8 mouse cellular contexts compared by ENCODE assay signal in the genomic region with DNA sequence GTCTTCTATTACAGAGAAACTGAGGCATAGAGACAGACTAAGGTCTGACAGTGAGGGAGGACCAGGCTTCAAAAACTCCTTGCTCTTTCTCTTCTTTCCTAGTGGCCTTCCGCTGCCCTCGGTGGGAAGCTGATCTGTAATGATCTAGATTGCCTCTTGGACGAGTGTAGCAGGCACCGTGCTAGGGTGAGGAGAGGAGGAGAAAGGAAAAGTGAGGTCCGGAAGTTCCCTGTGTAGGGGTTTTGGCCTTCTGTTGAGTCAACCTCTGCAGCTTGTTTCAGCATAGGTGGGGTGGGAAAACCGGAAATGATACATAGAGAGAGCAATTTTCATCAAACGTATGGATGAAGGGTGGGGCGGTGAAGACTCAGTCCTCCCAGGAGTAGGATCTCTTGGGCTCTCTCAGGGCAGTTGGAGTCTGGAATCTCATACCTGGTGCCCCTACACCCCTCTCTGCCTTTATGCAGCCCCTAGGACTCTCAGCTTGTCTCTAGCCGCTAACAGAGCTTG. TPM values are rescaled to one million over a fixed set of nuclear protein-coding genes. Genes with fewer than 3 reads are reported as not detected.
DNase-seq lines count a peak whose midpoint lies in the region; ATAC-seq and TF ChIP-seq lines count a peak whose summit lies in the region.
"Had no signal": no experiment of that assay in that cellular context is flagged by ENCODE, and none has a peak within 500 bp of the region (broad histone marks: within the 10 kb centered on the region; RNA-seq: fewer than 3 reads in every experiment).

No protein-coding gene starts in this region.

- ATAC-seq in forebrain, embryonic 15.5 days (replicated peaks): no peak
- no peak for ATAC-seq in liver, postnatal 0 days

- H3K9ac ChIP-seq in forebrain, embryonic 15.5 days (replicated peaks): no peak overlapping the region
- H3K9ac ChIP-seq in liver, postnatal 0 days (replicated peaks): peak overlapping the region; percentile 76

- H3K27ac ChIP-seq in left cerebral cortex, adult 2 months: no peak overlapping the region
- H3K27ac ChIP-seq in bone marrow macrophage, adult 2 months (ENCODE audit: insufficient read depth, low read depth, low read length): no peak overlapping the region
- H3K27ac ChIP-seq in forebrain, embryonic 15.5 days (replicated peaks): no peak overlapping the region
- peak overlapping the region; percentile 89 for H3K27ac ChIP-seq in liver, postnatal 0 days (ENCODE audit: low read depth)

- no peak overlapping the region for H3K4me2 ChIP-seq in forebrain, embryonic 15.5 days (replicated peaks)
- peak overlapping the region; percentile 81 for H3K4me2 ChIP-seq in liver, postnatal 0 days (ENCODE audit: low read depth, low read length)

- no peak for TF ChIP-seq CTCF in left cerebral cortex, adult 2 months (IDR thresholded peaks at IDR 0.05)
- no peak for TF ChIP-seq CTCF in bone marrow macrophage, adult 2 months (IDR thresholded peaks at IDR 0.05; ENCODE audit: low read depth, low read length)
- no peak for TF ChIP-seq CTCF in liver, postnatal 0 days (IDR thresholded peaks at IDR 0.05; ENCODE audit: low read depth)

- 66% methylated on average over 9 of the region's 9 CpGs for WGBS in forebrain, embryonic 15.5 days
- whole genome bisulfite sequencing in liver, postnatal 0 days (ENCODE audit: insufficient replicate concordance): 43% methylated on average over 9 of the region's 9 CpGs

- intact Hi-C loops in left cerebral cortex, adult 2 months (cut with DNase I): no loop called here
- intact Hi-C loops in left cerebral cortex, postnatal 4 days (cut with DNase I): no loop called here

- DNase-seq in left cerebral cortex, adult 2 months (ENCODE audit: extremely low spot score in 1 of 2, low spot score in 2 of 2): no peak
- no peak for DNase-seq in left cerebral cortex, postnatal 4 days
- DNase-seq in liver, postnatal 0 days: no peak
- no peak for DNase-seq in testis, postnatal 14 days (ENCODE audit: low spot score)
- no peak for DNase-seq in frontal cortex, postnatal 14 days (ENCODE audit: low spot score in 2 of 2)
- DNase-seq: adrenal gland, postnatal 25 days had no signal

- peaks cover 20% of the 10 kb centered on the region for H3K4me1 ChIP-seq in bone marrow macrophage, adult 2 months (ENCODE audit: control insufficient read depth, insufficient read depth, low read length)
- peaks cover 21% of the 10 kb centered on the region for H3K4me1 ChIP-seq in forebrain, embryonic 15.5 days
- H3K4me1 ChIP-seq in liver, postnatal 0 days (ENCODE audit: insufficient read depth): peaks cover 14% of the 10 kb centered on the region

- peak overlapping the region; percentile 99 for H3K4me3 ChIP-seq in left cerebral cortex, adult 2 months
- H3K4me3 ChIP-seq in bone marrow macrophage, adult 2 months (ENCODE audit: insufficient read depth, low read length): peak overlapping the region; percentile 82
- 0 out of 2 replicates have a peak overlapping the region, but pooled peaks have one; percentile 74 for H3K4me3 ChIP-seq in forebrain, embryonic 15.5 days
- H3K4me3 ChIP-seq in liver, postnatal 0 days (ENCODE audit: low read depth, low read length): peak overlapping the region; percentile 64

- peaks cover 4% of the 10 kb centered on the region; the same call in 1 of the 2 replicates for H3K27me3 ChIP-seq in forebrain, embryonic 15.5 days
- peaks cover under 1% of the 10 kb centered on the region; the same call in 1 of the 2 replicates for H3K27me3 ChIP-seq in liver, postnatal 0 days (ENCODE audit: insufficient read depth, low read length)

- no peaks in the 10 kb centered on the region for H3K36me3 ChIP-seq in forebrain, embryonic 15.5 days
- H3K36me3 ChIP-seq in liver, postnatal 0 days (replicated peaks; ENCODE audit: insufficient read depth, low read length): no peaks in the 10 kb centered on the region; the same call in 1 of the 2 replicates

- TF ChIP-seq POLR2A in bone marrow macrophage, adult 2 months (IDR thresholded peaks at IDR 0.05; ENCODE audit: borderline replicate concordance, low read depth, low read length): no peak

- no peak for TF ChIP-seq EP300 in liver, postnatal 0 days (IDR thresholded peaks at IDR 0.05; ENCODE audit: low read depth)

- no peaks in the 10 kb centered on the region for H3K9me3 ChIP-seq in forebrain, embryonic 15.5 days
- no peaks in the 10 kb centered on the region for H3K9me3 ChIP-seq in liver, postnatal 0 days (ENCODE audit: low read length)

RNA-seq across cellular contexts. Expression of gene Arid5a, which starts 1.5 kb away (rescaled TPM):
- total RNA-seq in left cerebral cortex, adult 2 months (2021): 10 to 100 TPM; 16.1 to 23.5 TPM
- total RNA-seq in left cerebral cortex, postnatal 4 days (2021): 1 to 10 TPM; 7.6 to 7.7 TPM
- 9.4 and 12.7 TPM in 2 replicates for polyA plus RNA-seq in bone marrow macrophage, adult 2 months (2012; ENCODE audit: insufficient read depth, insufficient read length, missing spikeins)
- 3.2 and 3.6 TPM in 2 replicates for polyA plus RNA-seq in forebrain, embryonic 15.5 days (2015; fragmentation: Nextera tagmentation; extraction: Ambion mirVana)
- 5.8 and 6.3 TPM in 2 replicates for polyA plus RNA-seq in liver, postnatal 0 days (2015; fragmentation: Nextera tagmentation; extraction: Ambion mirVana)

RNA-seq across cellular contexts. Expression of gene Neurl3, which starts 34.5 kb away (rescaled TPM):
- total RNA-seq in left cerebral cortex, adult 2 months (2021): under 1 TPM; 0.40 to 0.50 TPM
- total RNA-seq in left cerebral cortex, postnatal 4 days (2021): under 1 TPM; 0.34 to 0.56 TPM
- polyA plus RNA-seq in bone marrow macrophage, adult 2 months (2012; ENCODE audit: insufficient read depth, insufficient read length, missing spikeins): 168 and 181 TPM in 2 replicates
- polyA plus RNA-seq in forebrain, embryonic 15.5 days (2015; fragmentation: Nextera tagmentation; extraction: Ambion mirVana): 0.53 and 0.59 TPM in 2 replicates
- polyA plus RNA-seq in liver, postnatal 0 days (2015; fragmentation: Nextera tagmentation; extraction: Ambion mirVana): 4.4 and 4.7 TPM in 2 replicates

RNA-seq across cellular contexts. Expression of gene Kansl3, which starts 60.0 kb away (rescaled TPM):
- total RNA-seq in left cerebral cortex, adult 2 months (2021): 10 to 100 TPM; 60.7 to 66.0 TPM
- total RNA-seq in left cerebral cortex, postnatal 4 days (2021): 10 to 100 TPM; 61.4 to 67.1 TPM
- 23.1 and 27.1 TPM in 2 replicates for polyA plus RNA-seq in bone marrow macrophage, adult 2 months (2012; ENCODE audit: insufficient read depth, insufficient read length, missing spikeins)
- 34.4 and 37.2 TPM in 2 replicates for polyA plus RNA-seq in forebrain, embryonic 15.5 days (2015; fragmentation: Nextera tagmentation; extraction: Ambion mirVana)
- 8.5 and 10.1 TPM in 2 replicates for polyA plus RNA-seq in liver, postnatal 0 days (2015; fragmentation: Nextera tagmentation; extraction: Ambion mirVana)

Comparison
In these comparisons a context has a peak if more than half of its experiments do, and no peak if none do; other contexts are left out.
1. RNA of gene Neurl3, which starts 34.5 kb away (polyA plus RNA-seq): 168 to 181 TPM in bone marrow macrophage, adult 2 months; 4.4 to 4.7 TPM in liver, postnatal 0 days and 0.53 to 0.59 TPM in forebrain, embryonic 15.5 days; every median in the first group is over 10 times any median in the second.
2. Peak in every context shown above with its lines, with median percentiles within 50 percentile points of each other: H3K4me3 ChIP-seq.